Mouse (Mus musculus): ENCODE measurements around the gene Hcrtr1.

GRCm38 (mm10) chr4:130156812-130157371 is 17.7 kb upstream of the Hcrtr1 start:
- TF ChIP-seq CTCF (IDR thresholded peaks at IDR 0.05; ENCODE audit: insufficient read depth, low read length) (no peak), POLR2A (IDR thresholded peaks at IDR 0.05; ENCODE audit: borderline replicate concordance, extremely low read depth, low read depth, low read length) (no peak)

All from lung, adult 2 months (tissue).